Mouse (Mus musculus): ENCODE data around the gene Ushbp1. TPM values are rescaled to one million over a fixed set of nuclear protein-coding genes. Genes with fewer than 3 reads are reported as not detected.

Ushbp1 gene
- polyA plus RNA-seq, 1 experiment = 0.04 TPM

DNA sequence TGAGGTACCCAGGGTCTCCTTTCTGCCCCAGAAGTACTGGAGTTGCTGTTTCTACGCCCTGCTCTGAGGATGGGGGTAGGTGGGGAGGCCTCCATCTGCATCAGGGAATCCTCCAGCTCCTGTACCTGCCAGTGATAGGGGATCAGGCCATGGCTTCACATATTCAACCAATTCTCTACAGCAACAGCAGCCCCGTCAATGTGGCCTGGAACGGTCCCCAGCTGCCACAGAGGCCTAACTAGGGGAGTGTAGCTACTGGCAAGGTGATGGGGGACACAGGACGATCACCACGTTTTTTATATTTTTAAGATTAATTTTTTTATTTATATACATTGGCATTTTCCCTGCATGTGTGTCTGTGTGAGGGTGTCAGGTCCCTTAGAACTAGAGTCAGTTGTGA, 3.2 kb downstream of the Ushbp1 start:
- Histone ChIP-seq H3K27me3 (ENCODE audit: control insufficient read depth, insufficient read depth, insufficient read length) (no peaks in the 10 kb centered on the region), H3K36me3 (ENCODE audit: control insufficient read depth, insufficient read depth) (no peaks in the 10 kb centered on the region), H3K79me3 (ENCODE audit: low read depth) (peaks cover 2% of the 10 kb centered on the region)

DNA sequence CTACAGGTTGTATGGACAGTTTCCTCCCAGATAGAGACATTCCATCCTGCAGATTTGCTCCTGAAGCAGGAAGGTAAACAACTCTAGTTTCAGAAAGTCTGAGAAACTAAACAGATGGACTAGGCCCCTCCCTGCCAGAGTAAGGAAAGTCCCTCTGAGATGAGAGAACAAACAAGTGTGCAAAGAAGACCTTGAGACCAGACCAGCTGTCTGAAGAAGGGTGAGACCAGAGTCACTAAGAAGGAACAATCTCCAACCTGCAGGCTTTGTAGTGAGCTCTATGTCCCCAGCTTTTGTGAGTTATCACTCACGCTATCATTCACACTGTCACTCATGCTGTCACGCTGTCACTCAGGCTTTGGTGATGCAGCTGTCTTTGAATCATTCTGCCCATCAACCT, 3.9 kb downstream of the Ushbp1 start:
- Histone ChIP-seq H3K79me3 (ENCODE audit: low read depth) (no peaks in the 10 kb centered on the region), H3K4me3 (ENCODE audit: insufficient read depth, poor library complexity, severe bottlenecking) (no peak overlapping the region), H3K79me2 (ENCODE audit: control insufficient read depth, insufficient read depth) (no peaks in the 10 kb centered on the region), H3K27me3 (ENCODE audit: control insufficient read depth, insufficient read depth, insufficient read length) (no peaks in the 10 kb centered on the region), H3K36me3 (ENCODE audit: control insufficient read depth, insufficient read depth) (no peaks in the 10 kb centered on the region), H3ac (ENCODE audit: control insufficient read depth, insufficient read length, low read depth) (no peak overlapping the region)
- no peak for TF ChIP-seq MYOG (IDR thresholded peaks at IDR 0.05; ENCODE audit: control insufficient read depth, extremely low read depth, insufficient read length)
- no peak for TF ChIP-seq CEBPB (IDR thresholded peaks at IDR 0.05; ENCODE audit: low read depth)
- TF ChIP-seq CTCF (IDR thresholded peaks at IDR 0.05; ENCODE audit: control insufficient read depth, insufficient read depth, insufficient read length) = no peak
- TF ChIP-seq MYOD1 (IDR thresholded peaks at IDR 0.05; ENCODE audit: control insufficient read depth, insufficient read length, low read depth) = no peak
- no peak for TF ChIP-seq FOSL1 (IDR thresholded peaks at IDR 0.05; ENCODE audit: insufficient read depth, low read length, poor library complexity, severe bottlenecking)
- TF ChIP-seq USF1 (IDR thresholded peaks at IDR 0.05; ENCODE audit: low read depth) = no peak
- TF ChIP-seq MAX (IDR thresholded peaks at IDR 0.05) = no peak

More for the DNA sequence above, 3.2 kb downstream of the Ushbp1 start:
- H3K79me2 ChIP-seq (ENCODE audit: control insufficient read depth, insufficient read depth) = peaks cover 6% of the 10 kb centered on the region
- no peak for TF ChIP-seq FOSL1 (IDR thresholded peaks at IDR 0.05; ENCODE audit: insufficient read depth, low read length, poor library complexity, severe bottlenecking)
- TF ChIP-seq CEBPB (IDR thresholded peaks at IDR 0.05; ENCODE audit: low read depth) = no peak
- TF ChIP-seq MYOG (IDR thresholded peaks at IDR 0.05; ENCODE audit: control insufficient read depth, extremely low read depth, insufficient read length) = no peak
- TF ChIP-seq CTCF (IDR thresholded peaks at IDR 0.05; ENCODE audit: control insufficient read depth, insufficient read depth, insufficient read length) = no peak
- no peak for TF ChIP-seq MYOD1 (IDR thresholded peaks at IDR 0.05; ENCODE audit: control insufficient read depth, insufficient read length, low read depth)
- TF ChIP-seq MAX (IDR thresholded peaks at IDR 0.05) = no peak
- no peak for TF ChIP-seq USF1 (IDR thresholded peaks at IDR 0.05; ENCODE audit: low read depth)
- H3ac ChIP-seq (ENCODE audit: control insufficient read depth, insufficient read length, low read depth) = no peak overlapping the region
- no peak overlapping the region for H3K4me3 ChIP-seq (ENCODE audit: insufficient read depth, poor library complexity, severe bottlenecking)

DNA sequence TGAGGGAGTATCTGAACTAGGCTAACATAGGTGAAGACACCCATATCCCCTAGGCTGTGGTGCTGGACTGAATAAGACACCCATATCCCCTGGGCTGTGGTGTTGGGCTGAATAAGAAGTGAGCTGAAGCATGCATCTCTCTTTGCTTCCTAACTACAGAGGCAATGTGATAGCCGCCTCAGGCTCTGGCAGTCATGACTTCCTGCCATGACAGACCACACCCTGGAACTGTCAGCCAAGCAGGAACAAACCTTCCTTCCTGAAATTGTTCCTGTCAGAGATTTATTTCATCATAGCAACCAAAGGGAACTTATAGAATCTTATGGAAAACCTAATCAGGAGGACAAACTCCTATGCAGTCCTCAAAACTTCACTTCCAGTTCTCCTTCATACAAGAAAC, 7.3 kb downstream of the Ushbp1 start:
- TF ChIP-seq MYOG (IDR thresholded peaks at IDR 0.05; ENCODE audit: control insufficient read depth, extremely low read depth, insufficient read length) = no peak
- TF ChIP-seq FOSL1 (IDR thresholded peaks at IDR 0.05; ENCODE audit: insufficient read depth, low read length, poor library complexity, severe bottlenecking) = no peak
- TF ChIP-seq CTCF (IDR thresholded peaks at IDR 0.05; ENCODE audit: control insufficient read depth, insufficient read depth, insufficient read length) = no peak
- TF ChIP-seq USF1 (IDR thresholded peaks at IDR 0.05; ENCODE audit: low read depth) = no peak
- no peak for TF ChIP-seq MAX (IDR thresholded peaks at IDR 0.05)
- TF ChIP-seq MYOD1 (IDR thresholded peaks at IDR 0.05; ENCODE audit: control insufficient read depth, insufficient read length, low read depth) = no peak
- no peak for TF ChIP-seq CEBPB (IDR thresholded peaks at IDR 0.05; ENCODE audit: low read depth)
- H3K4me3 ChIP-seq (ENCODE audit: insufficient read depth, poor library complexity, severe bottlenecking) = no peak overlapping the region
- H3K27me3 ChIP-seq (ENCODE audit: control insufficient read depth, insufficient read depth, insufficient read length) = no peaks in the 10 kb centered on the region
- no peak overlapping the region for H3ac ChIP-seq (ENCODE audit: control insufficient read depth, insufficient read length, low read depth)
- H3K79me2 ChIP-seq (ENCODE audit: control insufficient read depth, insufficient read depth) = no peaks in the 10 kb centered on the region
- H3K79me3 ChIP-seq (ENCODE audit: low read depth) = no peaks in the 10 kb centered on the region
- no peaks in the 10 kb centered on the region for H3K36me3 ChIP-seq (ENCODE audit: control insufficient read depth, insufficient read depth)

- peaks cover 13% of the 10 kb centered on the region for H3K79me2 ChIP-seq (ENCODE audit: control insufficient read depth, insufficient read depth)
- no peaks in the 10 kb centered on the region for H3K27me3 ChIP-seq (ENCODE audit: control insufficient read depth, insufficient read depth, insufficient read length)
- peaks cover 6% of the 10 kb centered on the region for H3K79me3 ChIP-seq (ENCODE audit: low read depth)
- H3ac ChIP-seq (ENCODE audit: control insufficient read depth, insufficient read length, low read depth) = no peak overlapping the region
- H3K4me3 ChIP-seq (ENCODE audit: insufficient read depth, poor library complexity, severe bottlenecking) = no peak overlapping the region
- no peak for TF ChIP-seq CTCF (IDR thresholded peaks at IDR 0.05; ENCODE audit: control insufficient read depth, insufficient read depth, insufficient read length)
- no peak for TF ChIP-seq USF1 (IDR thresholded peaks at IDR 0.05; ENCODE audit: low read depth)
- no peak for TF ChIP-seq CEBPB (IDR thresholded peaks at IDR 0.05; ENCODE audit: low read depth)
- no peak for TF ChIP-seq MYOG (IDR thresholded peaks at IDR 0.05; ENCODE audit: control insufficient read depth, extremely low read depth, insufficient read length)
- TF ChIP-seq MYOD1 (IDR thresholded peaks at IDR 0.05; ENCODE audit: control insufficient read depth, insufficient read length, low read depth) = no peak
- no peak for TF ChIP-seq FOSL1 (IDR thresholded peaks at IDR 0.05; ENCODE audit: insufficient read depth, low read length, poor library complexity, severe bottlenecking)
- no peaks in the 10 kb centered on the region for H3K36me3 ChIP-seq (ENCODE audit: control insufficient read depth, insufficient read depth)
Measured at GRCm38 (mm10) chr8:71385212-71385835, 10.3 kb downstream of the Ushbp1 start.

- peaks cover 1% of the 10 kb centered on the region for H3K36me3 ChIP-seq (ENCODE audit: control insufficient read depth, insufficient read depth)
- H3K4me3 ChIP-seq (ENCODE audit: insufficient read depth, poor library complexity, severe bottlenecking) = no peak overlapping the region
- no peak overlapping the region for H3ac ChIP-seq (ENCODE audit: control insufficient read depth, insufficient read length, low read depth)
- H3K27me3 ChIP-seq (ENCODE audit: control insufficient read depth, insufficient read depth, insufficient read length) = no peaks in the 10 kb centered on the region
- TF ChIP-seq FOSL1 (IDR thresholded peaks at IDR 0.05; ENCODE audit: insufficient read depth, low read length, poor library complexity, severe bottlenecking) = no peak
- TF ChIP-seq USF1 (IDR thresholded peaks at IDR 0.05; ENCODE audit: low read depth) = no peak
- no peak for TF ChIP-seq MYOD1 (IDR thresholded peaks at IDR 0.05; ENCODE audit: control insufficient read depth, insufficient read length, low read depth)
- no peak for TF ChIP-seq CTCF (IDR thresholded peaks at IDR 0.05; ENCODE audit: control insufficient read depth, insufficient read depth, insufficient read length)
- no peak for TF ChIP-seq MYOG (IDR thresholded peaks at IDR 0.05; ENCODE audit: control insufficient read depth, extremely low read depth, insufficient read length)
- TF ChIP-seq CEBPB (IDR thresholded peaks at IDR 0.05; ENCODE audit: low read depth) = no peak
- TF ChIP-seq MAX (IDR thresholded peaks at IDR 0.05) = no peak
- H3K79me3 ChIP-seq (ENCODE audit: low read depth) = peaks cover 12% of the 10 kb centered on the region
- H3K79me2 ChIP-seq (ENCODE audit: control insufficient read depth, insufficient read depth) = peaks cover 27% of the 10 kb centered on the region
Measured at GRCm38 (mm10) chr8:71383860-71384259, 11.7 kb downstream of the Ushbp1 start.

All from C2C12 (cell line).